Mouse (Mus musculus) spleen, embryonic (tissue): ENCODE measurements at regions not wholly inside any gene's neighbourhood (a gene's known extent, or its start where the extent isn't known, plus 50 kb on each side); places are given as distances from the start of the nearest gene placed in this dataset.
"Not testable (repeated sequence)": the region's sequence is repeated elsewhere in the genome, so short reads cannot be mapped to it uniquely, and the experiment has no call there.

Source experiments
- CTCF ChIA-PET: fragments of 350-600 bp; sonication (Branson Sonifier 250); formaldehyde crosslinking; loops from one replicate; lab custom pipeline; 2022; lab: Charles Lee

- CTCF ChIA-PET, result no interaction called here
Measured at GRCm38 (mm10) chr16:77852066-77852781, 250.3 kb upstream of the Gm11146 start.

DNA sequence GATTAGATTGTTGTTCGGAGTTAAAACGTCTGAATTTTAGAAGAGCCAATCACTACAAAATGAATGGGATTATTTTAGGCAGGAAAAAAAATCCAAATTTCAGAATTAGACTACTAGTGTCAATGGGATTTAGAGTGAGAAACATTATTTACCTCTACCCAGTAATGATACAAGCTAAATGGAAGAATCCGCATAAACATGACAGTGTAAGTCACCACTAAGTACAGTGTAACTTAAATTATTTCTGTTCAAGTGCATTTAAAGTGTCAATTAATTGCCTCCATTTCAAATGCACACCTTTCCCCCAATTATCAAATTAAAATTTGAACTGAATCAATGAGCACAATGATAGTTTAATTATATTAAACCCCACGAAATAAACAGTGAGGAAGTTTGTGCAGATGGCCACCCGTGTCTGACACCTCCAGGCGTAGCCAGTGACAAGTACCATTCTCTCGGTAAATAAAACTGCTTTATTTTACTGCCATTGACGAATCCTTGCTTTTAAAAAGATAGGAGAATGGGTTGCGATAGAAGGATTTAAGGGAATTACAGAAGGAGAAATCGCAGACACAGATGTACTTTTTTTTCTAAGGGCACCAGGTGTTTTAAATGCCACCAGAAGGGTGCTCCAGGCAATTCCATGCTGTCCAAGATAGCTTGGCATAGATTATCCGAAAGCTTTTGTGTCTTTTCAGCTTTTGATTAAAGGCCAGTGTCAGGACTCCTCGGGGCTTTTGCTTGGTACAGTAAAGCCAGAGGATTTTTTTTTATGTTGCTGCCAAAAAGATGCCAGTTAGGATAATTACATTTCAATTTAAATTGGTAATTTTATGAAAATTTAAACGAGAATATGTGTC, 249.5 kb upstream of the Gm11146 start:
- CTCF ChIA-PET, result no interaction called here

DNA sequence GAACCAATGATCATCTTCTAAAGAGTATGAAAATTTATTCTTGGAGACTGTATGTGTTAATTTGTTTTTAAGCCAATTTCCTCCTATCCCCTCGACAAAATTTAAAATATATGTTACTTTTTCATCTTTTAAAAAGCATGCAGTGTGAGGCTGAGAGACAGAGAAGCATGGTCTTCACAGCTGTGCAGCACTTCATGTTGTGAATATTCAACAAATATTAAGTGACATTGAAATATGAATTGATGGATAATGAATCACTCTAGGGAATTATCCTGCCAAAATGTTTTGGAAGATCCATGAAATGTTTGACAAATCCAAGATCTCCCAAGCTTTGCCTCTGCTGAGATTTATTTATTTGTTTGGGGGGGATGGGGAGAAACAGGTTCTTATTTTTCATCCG, 233.9 kb upstream of the Gm11146 start:
- CTCF ChIA-PET, result no interaction called here

DNA sequence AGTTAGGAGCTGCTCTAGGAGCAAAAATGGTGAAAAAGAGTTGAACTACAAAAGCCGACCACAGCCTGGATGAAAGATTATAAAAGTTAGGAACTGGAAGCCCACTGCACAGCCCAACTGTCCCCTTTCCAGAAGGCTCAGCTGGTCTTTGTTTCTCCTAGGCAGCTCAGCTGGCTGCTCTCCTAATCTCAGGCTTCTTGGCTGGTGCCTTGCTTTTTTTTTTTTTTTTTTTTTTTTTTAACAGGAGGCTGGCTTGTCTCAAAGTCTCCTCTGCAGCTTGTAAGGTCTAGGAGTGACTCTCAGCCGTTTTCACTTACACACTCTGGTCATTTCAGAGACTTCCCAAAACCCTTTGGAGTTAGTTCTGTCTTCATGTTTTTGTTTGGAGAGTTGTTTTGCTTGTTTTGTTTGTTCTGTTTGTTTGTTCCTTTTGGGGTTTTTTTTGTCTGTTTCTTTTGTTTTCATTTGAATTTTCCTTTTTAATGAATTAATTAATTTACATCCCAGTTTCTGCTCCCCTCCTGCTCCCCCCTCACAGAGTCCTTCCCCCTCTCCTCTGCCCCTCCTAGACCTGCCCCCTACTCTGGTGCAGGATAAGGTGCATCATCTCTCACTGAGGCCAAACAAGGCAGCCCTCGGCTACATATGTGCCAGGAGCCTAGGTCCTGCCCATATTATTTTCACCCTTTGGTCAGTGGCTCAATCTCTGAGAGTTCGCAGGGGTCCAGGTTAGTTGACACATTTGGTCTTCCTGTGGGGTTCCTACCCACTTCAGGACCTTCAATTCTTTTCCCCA, 225.6 kb upstream of the Gm11146 start:
- CTCF ChIA-PET, result no interaction called here

DNA sequence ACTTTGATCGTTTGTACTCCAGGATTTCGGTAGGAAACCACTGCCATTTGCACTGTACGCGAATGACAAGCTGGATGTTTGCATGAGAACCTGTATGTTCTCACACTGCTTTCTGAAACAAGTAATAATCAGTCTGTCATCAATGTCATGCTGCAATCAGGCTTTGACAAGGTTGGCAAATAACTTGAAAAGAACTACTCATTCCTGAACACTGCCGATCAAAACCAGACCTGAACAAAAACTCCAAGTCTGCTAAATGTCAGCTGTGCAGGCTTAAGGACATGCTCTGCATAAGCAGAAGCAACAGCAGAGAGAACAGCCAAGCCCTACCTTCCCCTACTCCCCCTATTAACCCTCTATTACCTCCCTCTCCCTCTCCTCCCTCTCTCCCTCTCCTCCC, 197.8 kb upstream of the Gm11146 start:
- CTCF ChIA-PET, result no interaction called here

- CTCF ChIA-PET, result no interaction called here
Measured at GRCm38 (mm10) chr16:77796926-77797325, 195.0 kb upstream of the Gm11146 start.

GRCm38 (mm10) chr16:77789652-77790051, 187.8 kb upstream of the Gm11146 start:
- CTCF ChIA-PET, result no interaction called here

DNA sequence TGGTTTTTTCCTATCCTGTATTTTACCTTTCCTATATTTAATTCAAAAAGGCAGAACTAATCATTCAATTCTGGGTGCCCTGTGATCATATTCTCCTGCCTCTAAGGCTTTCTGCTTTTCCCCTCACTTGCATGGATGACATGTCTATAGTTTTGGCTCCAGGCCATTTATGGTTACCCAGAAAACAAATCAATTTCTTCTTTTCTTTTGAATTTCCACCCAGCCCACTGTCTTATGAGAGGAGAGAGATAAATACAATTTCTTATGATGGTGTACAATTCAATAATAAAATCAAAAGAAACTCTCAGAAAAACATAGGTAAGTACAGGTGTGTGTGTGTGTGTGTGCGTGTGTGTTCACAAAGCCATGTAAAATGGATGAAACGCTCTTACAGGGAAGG, 187.3 kb upstream of the Gm11146 start:
- CTCF ChIA-PET, result no interaction called here

GRCm38 (mm10) chr16:77788781-77789150, 186.9 kb upstream of the Gm11146 start:
- CTCF ChIA-PET, result no interaction called here

GRCm38 (mm10) chr16:77788041-77788780, 186.3 kb upstream of the Gm11146 start:
- CTCF ChIA-PET, result no interaction called here

- CTCF ChIA-PET, result no interaction called here
Measured at GRCm38 (mm10) chr16:77787025-77787424, 185.1 kb upstream of the Gm11146 start.

DNA sequence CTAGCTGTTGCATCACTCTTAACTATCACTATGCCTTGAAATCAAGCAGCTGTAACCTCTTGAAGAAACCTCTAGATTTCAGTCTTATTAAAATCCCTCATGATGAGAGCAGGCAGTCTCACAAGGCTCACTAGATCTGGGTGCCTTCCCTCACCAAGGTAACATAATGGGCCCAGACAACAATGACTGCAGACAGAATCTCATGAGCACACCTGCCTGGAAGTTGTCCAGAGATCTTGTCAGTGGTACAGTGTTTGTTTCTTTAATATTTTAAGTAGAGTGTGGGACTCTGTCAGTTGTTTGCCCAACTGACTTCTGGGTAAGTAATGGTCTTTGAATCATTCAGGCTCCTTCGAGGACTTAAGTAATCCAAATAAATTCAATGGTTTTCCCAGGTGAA, 177.1 kb upstream of the Gm11146 start:
- CTCF ChIA-PET, result no interaction called here

DNA sequence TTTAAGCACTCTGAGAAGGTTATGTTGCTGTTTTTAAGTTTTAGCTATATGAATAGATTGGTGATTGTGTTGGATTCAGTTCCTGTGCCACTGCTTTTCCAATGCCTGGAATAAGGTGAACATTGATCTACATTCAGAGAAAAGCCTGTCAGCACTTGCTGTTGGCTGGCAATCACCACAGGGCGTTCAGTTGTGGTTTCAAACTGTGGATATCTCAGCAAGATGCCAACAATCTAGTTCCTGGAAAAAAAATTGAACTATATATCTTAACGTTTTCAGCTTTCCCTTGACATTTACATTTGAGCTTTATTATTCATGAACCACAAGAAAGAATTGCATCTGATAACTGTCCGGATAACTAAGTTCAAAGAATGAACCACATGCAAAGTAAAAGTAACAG, 170.2 kb upstream of the Gm11146 start:
- CTCF ChIA-PET, result no interaction called here

GRCm38 (mm10) chr16:77760926-77761347, 159.0 kb upstream of the Gm11146 start:
- CTCF ChIA-PET, result no interaction called here

DNA sequence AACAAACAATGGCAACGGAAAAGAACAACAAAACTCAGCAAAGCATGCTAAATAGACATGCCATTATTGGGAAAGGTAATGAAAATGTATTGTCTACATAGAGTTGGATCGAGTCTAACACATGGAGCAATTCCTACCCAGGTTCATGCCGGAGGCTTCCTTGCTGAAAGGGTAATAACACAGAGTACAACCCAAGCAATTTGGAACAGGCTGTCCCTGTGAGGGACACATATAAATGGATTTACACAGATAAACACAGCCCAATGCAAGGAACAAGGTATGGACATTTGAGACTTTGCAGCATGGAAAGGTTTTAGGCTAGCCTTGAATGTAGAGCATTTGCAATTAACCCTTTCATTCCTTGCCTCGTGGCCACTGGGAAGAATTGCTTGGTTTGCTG, 158.6 kb upstream of the Gm11146 start:
- CTCF ChIA-PET, result no interaction called here

- CTCF ChIA-PET, result no interaction called here
Measured at GRCm38 (mm10) chr16:77759997-77760396, 158.1 kb upstream of the Gm11146 start.

- CTCF ChIA-PET, result no interaction called here
Measured at GRCm38 (mm10) chr16:77754882-77755281, 153.0 kb upstream of the Gm11146 start.

GRCm38 (mm10) chr16:77749474-77749873, 147.6 kb upstream of the Gm11146 start:
- CTCF ChIA-PET, result no interaction called here

- CTCF ChIA-PET, result no interaction called here
Measured at GRCm38 (mm10) chr16:77743838-77744237, 141.9 kb upstream of the Gm11146 start.

DNA sequence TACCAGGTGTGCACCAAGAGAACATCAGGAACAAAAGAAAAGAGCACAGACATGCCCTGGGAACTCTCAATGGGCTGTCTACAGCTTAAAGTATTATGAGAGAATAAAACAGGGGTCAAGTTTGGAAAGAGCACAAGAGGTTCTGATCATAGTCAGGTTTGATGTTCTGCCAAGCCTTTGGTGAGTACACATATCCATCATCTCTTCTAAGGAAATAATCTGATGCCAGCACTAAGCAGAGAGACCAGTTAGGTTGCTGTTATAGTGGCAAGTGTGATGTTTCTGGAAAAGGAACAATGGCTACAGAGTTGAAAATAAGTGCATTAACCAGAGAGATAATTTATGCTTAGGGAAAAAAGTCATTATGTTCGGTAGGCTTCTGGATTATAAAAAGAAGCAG, 136.9 kb upstream of the Gm11146 start:
- CTCF ChIA-PET, result no interaction called here

GRCm38 (mm10) chr16:77719377-77719776, 117.5 kb upstream of the Gm11146 start:
- CTCF ChIA-PET, result no interaction called here

- CTCF ChIA-PET, result not testable (repeated sequence)
Measured at GRCm38 (mm10) chr16:77717766-77718165, 115.9 kb upstream of the Gm11146 start.
